Mouse (Mus musculus): ENCODE measurements around the gene Ms4a2. TPM values are rescaled to one million over a fixed set of nuclear protein-coding genes. Genes with fewer than 3 reads are reported as not detected.
A peak's percentile ranks its signal among the peaks of the same experiment; 100 is the strongest.

Gene Ms4a2
- total and polyA plus RNA-seq, 2 experiments from 2014 or later: 0.09 TPM; not detected in 1

DNA sequence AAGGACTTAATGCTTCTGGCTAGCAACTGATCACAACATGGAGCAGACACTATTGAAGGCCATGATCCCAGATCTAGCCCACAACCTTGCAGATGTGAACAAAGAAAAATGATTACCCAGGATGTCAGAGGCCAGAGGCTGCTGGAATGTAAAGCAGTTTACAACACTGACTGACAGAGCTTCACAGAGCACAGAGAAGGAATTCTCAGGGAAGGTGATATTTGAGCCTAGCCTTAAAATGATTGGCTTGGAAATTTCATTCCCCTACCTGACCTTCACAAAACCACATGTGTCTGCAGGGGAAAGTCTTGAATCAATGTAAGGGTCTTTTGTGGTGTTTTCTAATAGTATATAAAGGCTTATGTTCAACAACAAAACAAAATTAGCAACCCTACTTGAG, 1.3 kb upstream of the Ms4a2 start:
- ATAC-seq (ENCODE audit: low FRiP score) (no peak), DNase-seq (ENCODE audit: low spot score) (no peak)
- no peak overlapping the region for H3K4me3 ChIP-seq (ENCODE audit: low read depth, low read length)
- TF ChIP-seq CTCF (IDR thresholded peaks at IDR 0.05): no peak
- H3K4me2 ChIP-seq (ENCODE audit: low read depth, low read length, poor library complexity, severe bottlenecking): no peak overlapping the region
- H3K36me3 ChIP-seq (ENCODE audit: insufficient read depth, low read length): no peaks in the 10 kb centered on the region
- no peaks in the 10 kb centered on the region for H3K9me3 ChIP-seq (ENCODE audit: low read length)
- no peak overlapping the region for H3K27ac ChIP-seq (ENCODE audit: low read depth, low read length)
- H3K4me1 ChIP-seq (ENCODE audit: insufficient read depth, low read length): no peaks in the 10 kb centered on the region
- H3K9ac ChIP-seq (replicated peaks; ENCODE audit: low read length, poor library complexity, severe bottlenecking): no peak overlapping the region
- no peaks in the 10 kb centered on the region for H3K27me3 ChIP-seq (ENCODE audit: insufficient read depth, low read length)

DNA sequence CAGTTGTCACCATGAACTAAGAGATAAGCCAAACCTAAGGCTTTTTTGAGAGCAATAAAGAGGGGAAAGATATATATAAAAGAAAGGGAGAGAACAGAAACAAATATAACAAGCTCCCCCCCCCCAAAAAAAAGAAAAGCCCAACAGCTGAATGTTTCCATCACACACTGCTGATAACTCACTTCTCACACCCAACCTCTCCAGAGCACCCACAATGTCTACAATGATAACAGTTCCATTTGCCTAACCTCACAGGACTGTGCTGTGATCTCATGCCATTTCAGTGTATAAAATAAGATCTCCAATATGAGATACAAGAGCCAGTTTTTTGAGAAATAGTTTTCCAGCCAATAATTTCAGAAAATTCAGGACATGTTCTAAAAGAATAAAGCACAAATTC, 5.5 kb downstream of the Ms4a2 start:
- no peak overlapping the region for H3K9ac ChIP-seq (replicated peaks; ENCODE audit: low read length, poor library complexity, severe bottlenecking)
- no peak overlapping the region for H3K27ac ChIP-seq (ENCODE audit: low read depth, low read length)
- no peak for TF ChIP-seq CTCF (IDR thresholded peaks at IDR 0.05)
- H3K36me3 ChIP-seq (ENCODE audit: insufficient read depth, low read length): no peaks in the 10 kb centered on the region
- H3K27me3 ChIP-seq (ENCODE audit: insufficient read depth, low read length): no peaks in the 10 kb centered on the region
- no peaks in the 10 kb centered on the region for H3K9me3 ChIP-seq (ENCODE audit: low read length)
- H3K4me2 ChIP-seq (ENCODE audit: low read depth, low read length, poor library complexity, severe bottlenecking): no peak overlapping the region
- no peak overlapping the region for H3K4me3 ChIP-seq (ENCODE audit: low read depth, low read length)
- no peaks in the 10 kb centered on the region for H3K4me1 ChIP-seq (ENCODE audit: insufficient read depth, low read length)
- ATAC-seq (ENCODE audit: low FRiP score) (no peak), DNase-seq (ENCODE audit: low spot score) (no peak)

- Histone ChIP-seq H3K27ac (ENCODE audit: low read depth, low read length) (no peak overlapping the region), H3K4me1 (ENCODE audit: insufficient read depth, low read length) (no peaks in the 10 kb centered on the region), H3K4me2 (ENCODE audit: low read depth, low read length, poor library complexity, severe bottlenecking) (no peak overlapping the region), H3K4me3 (ENCODE audit: low read depth, low read length) (no peak overlapping the region), H3K9ac (replicated peaks; ENCODE audit: low read length, poor library complexity, severe bottlenecking) (no peak overlapping the region), H3K9me3 (ENCODE audit: low read length) (no peaks in the 10 kb centered on the region), H3K36me3 (ENCODE audit: insufficient read depth, low read length) (no peaks in the 10 kb centered on the region), H3K27me3 (ENCODE audit: insufficient read depth, low read length) (0 out of 2 replicates have a peak, but pooled peaks cover 4% of the 10 kb centered on the region)
- DNase-seq (ENCODE audit: low spot score) (no peak), ATAC-seq (ENCODE audit: low FRiP score) (no peak)
- WGBS: 69% methylated on average over 2 of the region's 2 CpGs
- TF ChIP-seq CTCF (IDR thresholded peaks at IDR 0.05): no peak
Observed at GRCm38 (mm10) chr19:11614805-11615204, 8.7 kb downstream of the Ms4a2 start.

- Histone ChIP-seq H3K4me3 (ENCODE audit: low read depth, low read length) (no peak overlapping the region), H3K36me3 (ENCODE audit: insufficient read depth, low read length) (no peaks in the 10 kb centered on the region), H3K4me1 (ENCODE audit: insufficient read depth, low read length) (no peaks in the 10 kb centered on the region), H3K27ac (ENCODE audit: low read depth, low read length) (no peak overlapping the region), H3K4me2 (ENCODE audit: low read depth, low read length, poor library complexity, severe bottlenecking) (no peak overlapping the region), H3K9me3 (ENCODE audit: low read length) (no peaks in the 10 kb centered on the region), H3K9ac (replicated peaks; ENCODE audit: low read length, poor library complexity, severe bottlenecking) (no peak overlapping the region), H3K27me3 (ENCODE audit: insufficient read depth, low read length) (0 out of 2 replicates have a peak, but pooled peaks cover 4% of the 10 kb centered on the region)
- no peak for ATAC-seq (ENCODE audit: low FRiP score)
- DNase-seq (ENCODE audit: low spot score): peak; percentile 19
- no peak for TF ChIP-seq CTCF (IDR thresholded peaks at IDR 0.05)
- WGBS: 79% methylated on average over 8 of the region's 8 CpGs
Observed at GRCm38 (mm10) chr19:11613776-11614443, 9.6 kb downstream of the Ms4a2 start.

DNA sequence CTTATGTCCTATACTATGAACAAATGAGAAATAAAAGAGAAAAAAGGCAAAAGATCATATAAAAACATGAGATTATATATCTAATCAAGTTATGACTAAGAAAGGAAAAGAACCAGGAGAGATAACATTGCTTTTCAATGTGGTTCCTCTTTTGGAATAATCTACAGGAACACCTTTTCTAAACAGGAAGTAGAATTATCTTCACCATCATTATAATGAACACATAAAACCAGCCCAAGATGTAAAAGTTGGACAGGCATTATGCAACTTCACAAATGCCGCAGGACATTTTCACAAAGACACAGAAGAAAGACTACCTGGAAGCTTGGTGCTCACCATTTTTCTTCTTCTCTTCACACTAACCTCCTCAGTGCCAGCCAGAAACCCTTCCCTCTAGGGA, 10.4 kb downstream of the Ms4a2 start:
- 0 out of 2 replicates have a peak, but pooled peaks cover 4% of the 10 kb centered on the region for H3K27me3 ChIP-seq (ENCODE audit: insufficient read depth, low read length)
- no peaks in the 10 kb centered on the region for H3K36me3 ChIP-seq (ENCODE audit: insufficient read depth, low read length)
- H3K4me3 ChIP-seq (ENCODE audit: low read depth, low read length): no peak overlapping the region
- no peak overlapping the region for H3K4me2 ChIP-seq (ENCODE audit: low read depth, low read length, poor library complexity, severe bottlenecking)
- no peaks in the 10 kb centered on the region for H3K9me3 ChIP-seq (ENCODE audit: low read length)
- no peak overlapping the region for H3K9ac ChIP-seq (replicated peaks; ENCODE audit: low read length, poor library complexity, severe bottlenecking)
- DNase-seq (ENCODE audit: low spot score): no peak
- H3K4me1 ChIP-seq (ENCODE audit: insufficient read depth, low read length): no peaks in the 10 kb centered on the region
- H3K27ac ChIP-seq (ENCODE audit: low read depth, low read length): no peak overlapping the region
- WGBS: 97% methylated on average over 1 of the region's 1 CpGs
- ATAC-seq (ENCODE audit: low FRiP score): no peak
- TF ChIP-seq CTCF (IDR thresholded peaks at IDR 0.05): no peak

GRCm38 (mm10) chr19:11612293-11612692, 11.2 kb downstream of the Ms4a2 start:
- Histone ChIP-seq H3K36me3 (ENCODE audit: insufficient read depth, low read length) (no peaks in the 10 kb centered on the region), H3K9ac (replicated peaks; ENCODE audit: low read length, poor library complexity, severe bottlenecking) (no peak overlapping the region), H3K9me3 (ENCODE audit: low read length) (no peaks in the 10 kb centered on the region), H3K27ac (ENCODE audit: low read depth, low read length) (no peak overlapping the region), H3K4me2 (ENCODE audit: low read depth, low read length, poor library complexity, severe bottlenecking) (no peak overlapping the region), H3K27me3 (ENCODE audit: insufficient read depth, low read length) (0 out of 2 replicates have a peak, but pooled peaks cover 4% of the 10 kb centered on the region), H3K4me1 (ENCODE audit: insufficient read depth, low read length) (no peaks in the 10 kb centered on the region), H3K4me3 (ENCODE audit: low read depth, low read length) (no peak overlapping the region)
- ATAC-seq (ENCODE audit: low FRiP score) (no peak), DNase-seq (ENCODE audit: low spot score) (no peak)
- 72% methylated on average over 2 of the region's 2 CpGs for WGBS
- TF ChIP-seq CTCF (IDR thresholded peaks at IDR 0.05): no peak

Data from midbrain, postnatal 0 days (tissue).